Mouse (Mus musculus): Measurements from ENCODE around the gene P2rx7.

Gene P2rx7

DNA sequence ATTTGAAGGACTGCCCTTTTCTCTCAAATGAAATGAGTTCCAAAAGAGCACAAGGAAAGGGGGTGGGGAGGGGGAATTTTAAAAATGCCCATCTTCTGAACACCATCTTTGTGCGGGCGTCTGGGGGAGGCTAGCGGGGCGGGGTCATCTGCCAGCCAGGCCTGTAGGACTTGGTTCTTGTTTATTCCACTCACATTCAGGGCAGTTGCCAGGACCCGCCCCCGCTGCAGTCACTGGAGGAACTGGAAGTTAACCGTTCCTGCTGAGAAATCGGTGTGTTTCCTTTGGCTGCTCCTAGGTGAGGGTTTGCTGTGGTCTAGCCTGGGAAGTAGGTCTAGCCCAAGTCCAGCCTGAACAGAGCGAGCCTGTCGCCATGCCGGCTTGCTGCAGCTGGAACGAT is at the start of gene P2rx7:
TSS of gene P2rx7 (plus strand) at position 211 of the 400 bp plus-strand sequence.
- no peak for DNase-seq (ENCODE audit: low read depth, low spot score)

DNA sequence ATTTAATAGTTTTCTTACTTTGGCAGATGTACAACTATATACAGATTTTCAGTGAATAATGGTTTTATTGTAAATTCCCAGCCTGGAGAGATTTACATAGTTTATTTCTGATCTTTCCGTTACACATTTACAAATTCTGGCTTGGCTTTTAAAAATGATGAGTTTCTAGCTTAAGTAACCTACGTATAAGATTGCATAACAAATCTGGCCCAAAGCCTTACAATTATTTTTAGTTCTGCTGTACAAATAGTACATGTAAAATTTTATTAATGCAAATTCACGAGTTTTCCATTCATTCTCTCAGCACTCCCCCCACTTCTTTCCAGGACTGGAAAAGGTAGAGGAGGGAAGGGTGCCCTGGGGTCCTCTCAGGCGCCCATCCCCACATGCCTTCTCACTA is 48.2 kb upstream of the P2rx7 start:
- no peak for DNase-seq (ENCODE audit: low read depth, low spot score)

DNA sequence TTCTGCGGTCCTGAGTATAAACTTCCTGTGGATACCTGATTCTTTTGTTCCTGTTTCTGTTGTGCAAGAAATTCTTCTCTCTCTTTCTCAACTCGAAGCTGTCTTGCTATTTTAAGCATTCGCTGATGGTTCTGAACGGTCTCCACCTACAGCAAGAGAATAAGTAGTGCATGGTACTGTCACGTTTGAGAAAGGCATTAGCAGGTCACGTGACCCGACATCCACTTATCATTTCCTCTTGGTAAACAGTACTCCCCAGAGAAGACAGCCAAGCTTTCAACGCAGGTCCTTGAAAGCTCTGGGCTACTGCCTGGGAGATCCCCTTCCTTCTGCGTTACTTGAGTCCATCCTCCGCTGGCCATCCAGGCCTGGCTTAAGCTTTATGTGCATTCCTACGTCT is 41.5 kb upstream of the P2rx7 start:
- no peak for DNase-seq (ENCODE audit: low read depth, low spot score)

DNA sequence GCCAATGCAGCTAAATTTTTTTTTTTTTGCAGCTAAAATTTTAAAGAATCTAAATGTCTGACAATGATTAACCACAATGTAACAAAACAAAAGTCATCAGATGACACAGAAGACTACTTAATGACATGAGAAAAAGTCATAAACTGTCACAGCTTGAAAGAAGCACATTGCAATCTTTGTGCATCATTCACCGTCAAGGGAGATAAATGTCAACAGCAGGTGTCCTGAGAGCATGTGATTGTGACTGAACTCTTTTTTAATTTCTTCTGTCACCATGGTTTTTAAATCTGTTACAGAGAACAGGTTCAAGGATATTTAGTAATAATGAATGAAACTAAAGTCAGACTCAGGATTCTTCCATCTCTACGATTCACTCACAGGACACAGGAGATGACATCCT is 38.8 kb upstream of the P2rx7 start:
- DNase-seq (ENCODE audit: low read depth, low spot score), result no peak

DNA sequence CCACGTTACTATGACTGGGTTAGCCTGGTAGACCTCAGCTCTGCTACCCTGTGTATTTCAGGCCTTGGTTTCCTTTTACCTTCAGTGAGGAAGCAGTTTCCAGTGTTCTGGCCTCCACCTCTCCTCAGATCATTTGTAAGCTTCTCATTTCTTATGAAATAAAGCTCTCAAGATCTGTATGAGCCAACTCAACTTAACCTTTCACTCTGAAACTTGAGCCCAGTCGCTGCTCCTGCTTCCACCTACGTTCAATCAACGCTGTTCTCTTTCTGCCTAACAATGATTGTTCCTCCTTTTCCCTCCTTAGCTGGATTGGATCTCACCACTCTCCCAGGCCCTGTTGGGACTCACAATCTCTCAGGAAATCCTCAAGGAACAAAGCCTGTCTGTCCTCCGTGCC is 32.1 kb upstream of the P2rx7 start:
- DNase-seq (ENCODE audit: low read depth, low spot score), result no peak

DNA sequence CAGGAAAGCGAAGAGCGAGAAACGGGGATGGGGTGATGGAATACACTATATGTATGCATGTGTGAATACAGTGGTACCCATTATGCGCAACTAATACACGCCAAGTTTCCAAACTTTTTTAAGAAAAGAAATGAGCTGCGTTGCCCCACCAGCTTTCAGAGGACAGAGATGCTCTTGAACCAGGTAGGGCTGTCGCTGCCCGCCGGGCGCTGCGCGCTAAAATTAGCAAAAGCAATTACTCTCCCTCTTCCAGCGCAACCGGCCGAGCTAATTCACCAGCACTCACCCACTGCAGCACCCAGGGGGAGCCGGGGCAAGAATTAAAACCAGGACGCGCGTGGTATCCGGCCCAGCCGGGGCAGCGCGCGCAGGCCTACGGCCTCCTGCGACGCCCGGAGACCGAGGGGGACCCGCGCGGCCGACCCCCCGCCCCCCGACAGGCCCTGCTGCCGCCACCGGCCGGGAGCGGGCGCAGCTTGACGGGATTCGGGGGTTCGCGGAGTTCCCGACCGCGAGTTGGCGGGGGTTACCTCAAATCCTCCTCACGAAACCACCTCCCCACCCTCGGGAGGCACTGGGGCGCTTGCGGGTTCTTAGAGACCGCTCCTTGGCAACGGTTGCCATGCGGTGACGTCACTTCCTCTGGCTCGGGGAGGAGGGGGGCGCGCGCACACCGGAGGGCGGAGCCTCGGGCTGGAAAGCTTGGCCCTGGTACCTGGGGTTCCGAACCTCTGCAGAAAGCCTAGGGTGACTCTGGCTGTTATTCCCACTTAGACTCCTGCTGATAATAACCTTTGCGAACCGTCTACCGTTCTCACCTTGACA is 29.6 kb upstream of the P2rx7 start, which contains the start of gene Ift81:
TSS of gene Ift81 (minus strand) at position 611 of the 825 bp plus-strand sequence.
- peak; percentile 92 for DNase-seq (ENCODE audit: low read depth, low spot score)

DNA sequence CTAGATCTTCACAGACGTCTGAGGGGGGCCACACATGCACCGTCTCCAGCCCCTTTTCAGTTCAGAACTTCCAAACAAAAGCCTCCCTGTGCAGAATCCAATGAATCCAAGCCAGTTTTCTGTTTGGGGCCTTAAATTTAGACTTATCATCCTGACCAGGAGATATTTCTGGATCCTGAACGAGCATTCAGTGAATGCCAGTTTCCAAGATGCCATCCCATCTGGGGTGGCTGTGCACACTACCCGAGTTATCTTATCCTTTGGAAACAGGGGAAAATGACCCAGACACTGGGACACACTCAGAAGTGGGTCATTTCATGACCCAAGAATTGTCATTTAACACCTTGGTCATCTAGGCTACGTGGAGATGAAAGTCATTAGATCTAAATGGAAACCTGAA is 26.0 kb upstream of the P2rx7 start:
- DNase-seq (ENCODE audit: low read depth, low spot score), result no peak

DNA sequence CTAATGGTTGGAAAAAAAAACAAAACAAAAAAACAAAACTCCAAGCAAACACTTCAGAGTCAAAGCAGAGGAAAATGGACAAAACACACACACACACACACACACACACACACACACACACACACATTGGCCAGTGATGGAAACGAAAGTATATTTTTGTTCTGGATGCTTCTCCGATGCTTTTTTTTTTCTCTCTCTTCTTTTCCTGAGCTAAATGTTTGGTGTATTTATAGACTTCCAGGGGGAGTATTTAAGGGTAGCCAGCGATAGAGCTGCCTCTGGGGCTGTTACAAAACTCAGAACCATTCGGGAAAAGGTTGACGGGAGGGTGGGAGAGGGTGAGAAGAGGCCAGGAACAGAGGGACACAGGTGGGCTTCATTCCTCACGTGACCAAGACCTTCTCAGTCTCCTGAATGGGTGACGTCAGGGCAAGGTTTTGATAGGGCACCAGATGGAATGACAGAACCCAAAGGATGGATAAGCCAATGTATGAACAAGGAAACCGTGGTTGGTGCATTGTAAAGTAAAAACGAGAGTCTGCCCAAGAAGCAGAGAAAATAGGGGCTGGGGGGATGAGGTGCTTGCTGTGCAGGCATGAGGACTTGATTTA is 23.9 kb upstream of the P2rx7 start:
- no peak for DNase-seq (ENCODE audit: low read depth, low spot score)

DNA sequence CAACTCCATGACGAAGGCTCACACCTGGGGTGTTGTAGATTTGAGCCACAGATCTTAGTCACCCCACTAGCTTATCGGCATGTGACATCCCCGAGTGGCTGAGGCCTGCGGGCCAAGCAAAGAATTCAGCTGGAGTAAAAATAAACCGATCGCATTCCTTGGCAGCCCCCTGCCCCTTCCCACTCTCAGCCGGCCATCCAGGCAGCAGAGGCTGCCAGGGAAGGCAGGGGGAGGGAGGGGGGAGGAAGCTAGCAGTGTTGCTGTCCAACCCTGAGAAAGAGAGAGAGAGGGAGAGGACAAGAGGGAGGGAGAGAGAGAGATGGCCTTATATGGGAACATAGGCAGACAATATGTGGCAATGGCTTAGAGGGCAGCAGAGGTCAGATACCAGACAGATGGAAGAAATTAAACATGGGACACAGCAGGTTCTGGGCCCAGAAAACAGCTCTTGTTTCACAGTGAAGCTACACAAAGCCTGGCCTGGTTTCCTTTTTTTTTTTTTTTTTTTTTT is 22.3 kb upstream of the P2rx7 start:
- peak; percentile 4 for DNase-seq (ENCODE audit: low read depth, low spot score)

DNA sequence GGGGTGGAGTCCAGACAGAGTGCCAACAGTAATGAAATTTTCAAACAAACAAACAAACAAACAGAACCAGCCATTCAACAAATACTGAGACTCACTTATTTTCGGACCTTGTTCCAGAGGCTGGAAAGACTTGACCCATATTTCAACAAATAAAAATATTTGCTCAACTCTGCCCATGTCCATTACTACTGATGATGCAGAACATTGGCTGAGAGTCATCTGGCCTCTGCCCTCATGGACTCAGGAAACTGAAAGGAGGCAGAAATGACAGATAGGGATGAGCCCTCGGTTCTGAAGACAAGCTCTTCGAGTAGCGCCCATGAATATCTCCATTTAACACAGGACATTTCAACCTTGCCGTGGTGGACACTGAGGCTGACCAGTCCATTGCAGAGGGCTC is 21.2 kb upstream of the P2rx7 start:
- DNase-seq (ENCODE audit: low read depth, low spot score), result no peak

DNA sequence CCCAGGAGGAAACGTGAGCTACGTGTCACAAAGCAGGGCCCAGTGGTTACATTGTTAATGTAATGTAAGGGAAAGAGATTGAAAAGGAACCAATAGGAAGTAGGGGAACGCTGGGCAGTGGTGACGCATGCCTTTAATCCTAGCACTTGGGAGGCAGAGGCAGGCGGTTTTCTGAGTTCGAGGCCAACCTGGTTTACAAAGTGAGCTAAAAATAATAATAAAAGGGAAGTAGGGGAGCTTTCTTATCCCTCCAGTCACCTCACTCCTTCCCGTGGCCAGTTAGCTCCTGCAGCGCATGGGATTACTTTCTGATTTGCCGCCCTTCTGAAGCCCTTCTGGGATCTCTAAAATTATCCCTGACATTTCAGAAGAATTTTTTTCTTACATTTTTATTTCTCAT is 19.9 kb upstream of the P2rx7 start:
- DNase-seq (ENCODE audit: low read depth, low spot score), result no peak

DNA sequence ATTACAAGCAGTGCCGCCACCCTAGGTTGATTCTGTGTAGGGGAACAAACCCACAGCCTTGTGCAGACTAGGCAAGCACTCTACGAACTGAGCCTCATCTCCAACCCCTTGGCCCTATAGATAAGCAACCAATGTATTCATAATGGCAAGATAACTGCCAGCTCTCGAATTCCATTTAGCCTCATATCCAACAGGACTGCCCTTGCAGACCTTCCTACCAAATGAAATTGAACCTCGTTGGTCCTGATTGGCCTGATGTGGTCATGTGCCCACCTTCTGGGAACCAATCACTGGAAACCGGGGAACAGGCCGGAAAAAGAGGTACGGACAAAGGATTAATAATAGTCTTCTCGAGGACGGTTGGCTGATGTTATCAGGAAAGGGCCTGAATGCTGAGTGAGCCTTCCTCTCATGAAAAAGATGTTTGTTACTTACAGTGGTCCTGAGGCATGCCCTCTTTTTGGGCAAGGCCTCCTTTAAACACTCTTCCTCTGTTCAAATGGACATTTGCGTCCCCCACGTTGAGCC is 18.7 kb upstream of the P2rx7 start:
- DNase-seq (ENCODE audit: low read depth, low spot score), result no peak

DNA sequence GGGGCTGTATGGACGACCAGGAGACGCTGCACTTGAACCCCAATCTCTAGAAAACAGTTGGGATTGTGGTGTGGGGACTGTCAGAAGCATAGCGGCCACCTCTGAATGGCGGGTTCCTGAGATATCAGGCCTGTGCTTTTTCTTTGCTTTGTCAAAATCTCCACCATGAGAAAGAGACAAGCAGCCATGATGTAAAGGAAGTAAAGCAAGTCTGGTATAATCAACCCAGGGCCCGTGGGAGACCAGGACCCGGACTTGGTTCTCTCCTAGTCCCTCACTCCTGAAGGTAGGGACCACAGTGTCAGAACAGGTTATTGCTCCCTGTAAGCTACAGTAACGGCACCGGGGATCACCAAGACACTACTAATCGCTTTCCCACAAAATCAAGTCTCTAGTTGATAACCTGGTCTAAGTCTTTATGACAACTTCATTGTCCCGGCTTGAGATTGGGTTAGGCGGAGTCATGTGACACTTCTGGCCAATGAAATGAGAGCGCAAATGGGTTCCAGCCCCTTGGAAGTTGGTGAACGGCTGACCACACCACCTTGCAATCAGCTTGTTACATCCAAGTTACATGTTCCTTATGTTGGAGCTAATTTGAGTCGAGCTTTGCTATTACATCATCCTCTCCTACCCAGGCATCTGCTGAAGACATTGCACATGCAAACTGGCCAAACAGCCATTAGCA is 18.0 kb upstream of the P2rx7 start:
- no peak for DNase-seq (ENCODE audit: low read depth, low spot score)

DNA sequence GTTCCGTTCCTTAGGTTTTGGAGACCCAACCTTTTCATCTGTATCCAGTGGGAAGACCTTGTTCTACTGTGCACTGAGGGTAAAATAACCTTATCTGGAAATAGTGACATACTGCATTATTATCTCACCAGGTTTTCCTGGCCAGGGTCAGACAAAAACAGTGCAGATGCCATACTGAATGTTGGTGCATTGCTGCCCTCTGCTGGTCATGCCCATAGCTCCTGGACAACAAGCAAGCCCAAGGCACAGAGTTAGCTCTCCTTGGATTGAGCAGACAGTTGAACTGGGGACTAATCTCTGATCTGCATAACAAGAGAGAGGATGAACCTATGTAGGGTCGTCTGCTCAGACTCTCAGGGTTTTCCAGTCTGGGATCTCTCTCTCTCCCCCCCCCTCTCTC is 16.5 kb upstream of the P2rx7 start:
- DNase-seq (ENCODE audit: low read depth, low spot score), result peak; percentile 70

DNA sequence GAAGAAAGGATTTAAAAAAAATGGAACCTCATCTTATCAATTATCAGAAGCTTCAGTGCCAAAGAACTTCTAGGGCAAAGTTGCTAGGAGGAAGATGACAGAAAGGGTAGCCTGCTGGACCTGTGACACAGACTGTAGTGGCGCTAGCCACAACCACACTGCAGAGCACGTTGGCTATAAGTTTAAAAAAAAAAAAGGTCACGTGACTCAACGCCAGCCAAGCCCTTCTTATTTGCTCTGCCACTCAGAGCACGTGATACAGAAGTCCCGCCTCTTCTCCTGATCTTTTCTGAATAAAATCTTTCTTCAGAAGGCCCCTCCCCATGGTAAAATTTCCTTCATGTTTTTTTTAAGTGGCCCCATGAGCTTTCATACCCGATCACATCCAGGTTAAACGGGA is 8.5 kb upstream of the P2rx7 start:
- no peak for DNase-seq (ENCODE audit: low read depth, low spot score)

DNA sequence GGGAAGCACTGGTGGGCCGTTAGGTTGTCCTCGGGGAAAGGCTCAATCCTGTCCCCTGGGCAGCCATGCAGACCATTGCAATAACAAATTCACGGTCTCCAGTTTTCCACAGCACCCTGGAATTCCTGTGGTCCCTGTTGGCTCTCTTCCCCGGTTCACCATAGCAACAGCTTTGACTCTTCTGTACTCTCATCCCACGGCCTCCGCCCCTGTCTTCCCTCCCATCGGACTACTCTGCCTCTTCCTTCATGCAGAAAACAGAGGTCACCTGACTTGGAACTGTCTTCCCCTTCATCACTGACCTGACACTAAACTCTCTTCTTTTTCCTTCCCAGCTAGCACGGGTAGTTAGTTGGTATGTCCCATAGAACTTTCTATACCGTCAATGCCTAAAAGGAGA is 7.4 kb upstream of the P2rx7 start:
- DNase-seq (ENCODE audit: low read depth, low spot score), result no peak

DNA sequence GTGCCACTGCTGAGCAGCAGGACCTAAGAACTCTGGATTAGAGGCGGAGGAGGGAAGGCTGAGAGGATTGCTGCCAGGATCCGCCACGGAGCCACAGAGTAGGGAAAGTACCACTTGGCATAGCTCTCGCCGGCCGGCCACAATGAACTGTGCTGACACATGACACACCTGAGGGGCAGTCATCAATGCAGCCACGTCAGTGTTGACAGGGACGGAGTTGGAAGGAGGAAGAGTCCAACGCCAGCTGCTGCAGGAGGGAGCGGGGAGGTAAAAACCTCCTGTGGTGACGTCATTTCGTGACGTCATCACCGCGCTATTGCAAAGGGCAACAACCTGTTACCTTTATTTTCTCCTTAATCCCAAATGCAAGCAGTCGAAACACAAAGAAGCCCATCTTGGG is 6.8 kb upstream of the P2rx7 start:
- DNase-seq (ENCODE audit: low read depth, low spot score), result no peak

DNA sequence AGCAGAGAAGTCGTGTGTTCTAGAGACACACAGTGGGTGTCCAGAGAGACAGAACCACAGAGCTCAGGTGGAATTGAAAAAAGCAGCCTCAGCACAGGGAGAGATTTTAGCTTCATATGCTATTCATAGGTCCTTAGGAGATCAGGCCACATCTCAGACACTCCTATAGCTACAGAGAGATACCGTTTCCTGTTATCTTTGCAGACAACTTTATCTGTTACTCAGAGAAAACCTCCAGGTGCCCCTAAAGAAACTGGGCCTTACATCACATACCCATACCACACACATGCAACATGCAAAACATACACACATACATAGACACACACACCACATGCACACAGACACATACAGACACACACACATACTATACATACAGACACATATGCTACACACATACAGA is 5.4 kb upstream of the P2rx7 start:
- DNase-seq (ENCODE audit: low read depth, low spot score), result no peak

DNA sequence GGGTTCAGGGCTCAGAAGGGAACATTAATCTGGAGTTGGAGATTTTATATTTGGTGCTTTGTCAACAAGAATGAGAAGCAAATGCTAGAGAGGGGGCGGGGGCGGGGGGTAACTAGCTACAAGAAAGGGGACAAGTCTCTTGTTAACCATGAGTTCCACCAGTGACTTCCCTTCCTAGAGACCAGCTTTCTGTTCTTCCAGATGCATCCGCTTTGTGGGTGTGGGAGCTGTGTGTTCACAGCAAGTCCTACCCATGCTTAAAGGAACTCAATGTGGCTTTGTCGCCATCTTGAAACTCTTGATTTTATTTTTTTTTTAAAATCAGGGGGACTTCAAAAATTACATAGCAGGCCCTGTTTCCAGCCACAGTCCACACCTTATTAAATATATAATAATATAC is 4.2 kb upstream of the P2rx7 start:
- DNase-seq (ENCODE audit: low read depth, low spot score), result no peak

DNA sequence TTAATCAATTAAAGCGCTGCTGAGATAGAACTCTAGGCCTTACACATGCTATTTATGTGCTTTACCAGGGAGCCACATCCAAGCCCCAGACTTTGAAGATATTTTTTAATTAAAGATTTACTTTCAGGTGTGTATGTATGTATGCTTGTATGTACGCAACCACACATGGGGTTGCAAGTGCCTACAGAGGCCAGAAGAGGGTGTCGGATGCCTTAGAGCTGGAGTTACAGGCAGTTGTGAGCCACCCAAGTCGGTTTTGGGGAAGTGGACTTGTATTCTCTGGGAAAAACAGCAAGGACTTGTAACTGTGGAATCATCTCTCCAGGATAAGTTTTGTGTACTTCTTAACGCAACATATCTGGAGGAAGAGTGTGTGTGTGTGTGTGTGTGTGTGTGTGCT is 3.7 kb upstream of the P2rx7 start:
- DNase-seq (ENCODE audit: low read depth, low spot score), result no peak

DNA sequence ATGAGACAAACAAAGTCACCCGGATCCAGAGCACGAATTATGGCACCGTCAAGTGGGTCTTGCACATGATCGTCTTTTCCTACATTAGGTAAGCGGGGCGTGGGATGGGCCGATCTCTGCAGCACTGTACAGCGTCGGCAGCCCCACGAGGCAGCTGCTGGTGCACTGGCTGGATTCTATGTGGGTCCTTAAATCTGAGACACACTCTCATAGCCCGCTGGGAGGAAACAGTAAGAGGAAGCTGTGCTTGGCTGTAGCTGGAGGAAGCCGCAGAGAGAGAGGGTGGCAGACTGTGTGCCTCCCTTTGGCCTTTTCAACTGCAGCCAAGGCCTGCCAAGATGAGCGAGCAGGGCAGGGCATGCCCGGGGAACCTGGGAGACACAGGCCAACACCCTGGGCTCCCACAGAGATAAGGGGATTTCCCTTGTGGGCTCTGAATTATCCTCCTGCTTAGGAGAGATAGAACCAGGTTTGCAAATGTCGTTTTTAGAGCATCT is 448 bp downstream of the P2rx7 start:
- DNase-seq (ENCODE audit: low read depth, low spot score), result no peak

DNA sequence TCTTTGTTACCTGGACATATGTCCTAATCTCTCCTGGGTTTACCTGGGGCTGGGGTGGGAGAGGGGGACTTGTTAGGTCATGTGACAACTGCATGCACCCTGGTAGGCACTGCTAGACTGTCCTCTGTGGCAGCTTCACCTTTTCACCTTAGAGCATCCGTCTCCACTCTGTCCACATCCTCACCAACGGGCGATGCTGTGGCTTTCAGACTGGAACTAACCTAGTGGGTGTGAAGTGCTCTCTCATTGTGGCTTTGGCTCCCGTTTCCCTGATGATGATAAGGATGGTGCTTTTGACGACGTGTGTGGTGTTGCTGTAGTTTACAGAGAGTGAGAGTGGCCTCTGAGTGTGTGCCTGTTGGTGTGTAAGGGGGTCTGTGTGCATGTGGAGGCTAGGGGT is 1.6 kb downstream of the P2rx7 start:
- no peak for DNase-seq (ENCODE audit: low read depth, low spot score)

Data from retina, adult 2 months (tissue).